Mouse (Mus musculus) spleen, adult 2 months (tissue): Measurements from ENCODE around the gene Tspan17.

Source experiments
- CTCF ChIP-seq: fragments of 200-500 bp; IDR thresholded peaks from 2 replicates; pipeline ENCODE4 v1.5.1; 2011; ENCODE audit warnings: mild to moderate bottlenecking, inconsistent platforms; ENCODE audit not compliant: insufficient read depth, insufficient read length, insufficient replicate concordance; ENCODE audit errors: extremely low read depth
- POLR2A ChIP-seq: fragments of 200-500 bp; IDR thresholded peaks from 2 replicates; pipeline ENCODE4 v1.6.1; 2011; ENCODE audit warnings: low read depth, low read length, inconsistent platforms

- no peak for TF ChIP-seq CTCF
- TF ChIP-seq POLR2A, result no peak
These were observed 43.1 kb upstream of the Tspan17 start for GRCm38 (mm10) chr13:54746110-54746509.
